Mouse (Mus musculus) C2C12 (cell line): Measurements from ENCODE around the gene Mrpl43. TPM values are rescaled to one million over a fixed set of nuclear protein-coding genes. Genes with fewer than 3 reads are reported as not detected.

Experiments
- H3K27me3 ChIP-seq: one replicate; pipeline ENCODE4 v1.6.1; 2011; ENCODE audit not compliant: control insufficient read depth, insufficient read depth, insufficient read length
- H3K36me3 ChIP-seq: one replicate; pipeline ENCODE4 v1.6.1; 2011; ENCODE audit not compliant: control insufficient read depth, insufficient read depth
- H3K4me3 ChIP-seq: one replicate; pipeline ENCODE4 v1.5.1; 2011; ENCODE audit warnings: mild to moderate bottlenecking, control low read depth; ENCODE audit not compliant: poor library complexity, insufficient read depth, severe bottlenecking
- H3K79me2 ChIP-seq: one replicate; pipeline ENCODE4 v1.6.1; 2011; ENCODE audit not compliant: control insufficient read depth, insufficient read depth
- H3K79me3 ChIP-seq: one replicate; pipeline ENCODE4 v1.6.1; 2011; ENCODE audit warnings: low read depth, control low read depth
- H3ac ChIP-seq: one replicate; pipeline ENCODE3; 2011; ENCODE audit warnings: low read depth; ENCODE audit not compliant: control insufficient read depth, insufficient read length
- CEBPB ChIP-seq: IDR thresholded peaks from one replicate; pipeline ENCODE4 v1.6.1; 2011; ENCODE audit warnings: low read depth, mild to moderate bottlenecking, control low read depth, moderate library complexity
- CTCF ChIP-seq: IDR thresholded peaks from one replicate; pipeline ENCODE4 v1.5.1; 2011; ENCODE audit not compliant: control insufficient read depth, insufficient read depth, insufficient read length
- FOSL1 ChIP-seq: IDR thresholded peaks from one replicate; pipeline ENCODE4 v1.8.0; 2011; ENCODE audit warnings: mild to moderate bottlenecking, low read length; ENCODE audit not compliant: poor library complexity, insufficient read depth, severe bottlenecking
- MAX ChIP-seq: IDR thresholded peaks from one replicate; pipeline ENCODE4 v1.6.1; 2011; ENCODE audit warnings: mild to moderate bottlenecking, control low read depth
- MYOD1 ChIP-seq: IDR thresholded peaks from one replicate; pipeline ENCODE4 v1.6.1; 2011; ENCODE audit warnings: low read depth; ENCODE audit not compliant: control insufficient read depth, insufficient read length
- MYOG ChIP-seq: IDR thresholded peaks from one replicate; pipeline ENCODE4 v1.6.1; 2011; ENCODE audit not compliant: control insufficient read depth, insufficient read length; ENCODE audit errors: extremely low read depth
- USF1 ChIP-seq: IDR thresholded peaks from one replicate; pipeline ENCODE4 v1.6.1; 2011; ENCODE audit warnings: low read depth, mild to moderate bottlenecking, control low read depth, moderate library complexity
- polyA plus RNA-seq: library from polyadenylated mRNA; unstranded; fragments of >200 nt; fragmentation: generic; extraction: Trizol; gene quantifications from one replicate; pipeline ENCODE4 v1.2.1, GENCODE M21; 2012; ENCODE audit warnings: missing spikeins

Mrpl43 gene
- polyA plus RNA-seq, 1 experiment: 63.0 TPM

GRCm38 (mm10) chr19:45025937-45026568 lies 19.8 kb upstream of the Mrpl43 start:
- no peak for TF ChIP-seq CTCF
- TF ChIP-seq CEBPB: no peak
- no peak for TF ChIP-seq FOSL1
- no peak for TF ChIP-seq MYOG
- no peak for TF ChIP-seq MYOD1
- TF ChIP-seq MAX: no peak
- TF ChIP-seq USF1: no peak
- Histone ChIP-seq H3K79me3 (peaks cover 13% of the 10 kb centered on the region), H3K36me3 (peaks cover 31% of the 10 kb centered on the region), H3K4me3 (no peak overlapping the region), H3K27me3 (no peaks in the 10 kb centered on the region), H3ac (no peak overlapping the region), H3K79me2 (peaks cover 32% of the 10 kb centered on the region)

- no peak overlapping the region for H3K4me3 ChIP-seq
- peaks cover 44% of the 10 kb centered on the region for H3K79me2 ChIP-seq
- H3K79me3 ChIP-seq: peaks cover 25% of the 10 kb centered on the region
- no peaks in the 10 kb centered on the region for H3K27me3 ChIP-seq
- TF ChIP-seq MYOD1 (no peak), CTCF (no peak), USF1 (no peak), MYOG (no peak), CEBPB (no peak), MAX (no peak), FOSL1 (no peak)
- no peak overlapping the region for H3ac ChIP-seq
- peaks cover 32% of the 10 kb centered on the region for H3K36me3 ChIP-seq
Observed at GRCm38 (mm10) chr19:45024775-45025174, 18.5 kb upstream of the Mrpl43 start.

GRCm38 (mm10) chr19:45023993-45024392 lies 17.8 kb upstream of the Mrpl43 start:
- Histone ChIP-seq H3K79me2 (peaks cover 52% of the 10 kb centered on the region), H3K4me3 (no peak overlapping the region), H3ac (no peak overlapping the region), H3K79me3 (peaks cover 33% of the 10 kb centered on the region), H3K36me3 (peaks cover 32% of the 10 kb centered on the region), H3K27me3 (no peaks in the 10 kb centered on the region)
- no peak for TF ChIP-seq MAX
- TF ChIP-seq CEBPB: no peak
- TF ChIP-seq MYOG: no peak
- no peak for TF ChIP-seq FOSL1
- TF ChIP-seq CTCF: no peak
- TF ChIP-seq USF1: no peak
- TF ChIP-seq MYOD1: no peak

- peaks cover 62% of the 10 kb centered on the region for H3K79me2 ChIP-seq
- TF ChIP-seq FOSL1 (no peak), MYOD1 (no peak), MYOG (no peak), CTCF (no peak), USF1 (no peak), MAX (no peak), CEBPB (no peak)
- no peak overlapping the region for H3K4me3 ChIP-seq
- H3K27me3 ChIP-seq: no peaks in the 10 kb centered on the region
- H3K36me3 ChIP-seq: peaks cover 29% of the 10 kb centered on the region
- H3K79me3 ChIP-seq: peaks cover 41% of the 10 kb centered on the region
- H3ac ChIP-seq: no peak overlapping the region
Observed at GRCm38 (mm10) chr19:45021362-45021761, 15.1 kb upstream of the Mrpl43 start.

- Histone ChIP-seq H3K27me3 (no peaks in the 10 kb centered on the region), H3K79me2 (peaks cover 70% of the 10 kb centered on the region), H3K36me3 (peaks cover 24% of the 10 kb centered on the region), H3ac (no peak overlapping the region), H3K79me3 (peaks cover 41% of the 10 kb centered on the region), H3K4me3 (no peak overlapping the region)
- TF ChIP-seq CEBPB (no peak), MYOG (no peak), MAX (no peak), CTCF (no peak), MYOD1 (no peak), FOSL1 (no peak), USF1 (no peak)
Observed at GRCm38 (mm10) chr19:45020348-45020747, 14.1 kb upstream of the Mrpl43 start.

GRCm38 (mm10) chr19:45018351-45018831 lies 12.1 kb upstream of the Mrpl43 start:
- TF ChIP-seq MAX: no peak
- TF ChIP-seq CEBPB: no peak
- no peak for TF ChIP-seq USF1
- no peak for TF ChIP-seq CTCF
- TF ChIP-seq MYOG: no peak
- TF ChIP-seq FOSL1: no peak
- TF ChIP-seq MYOD1: no peak
- Histone ChIP-seq H3K27me3 (no peaks in the 10 kb centered on the region), H3K79me3 (peaks cover 40% of the 10 kb centered on the region), H3K79me2 (peaks cover 61% of the 10 kb centered on the region), H3K36me3 (peaks cover 18% of the 10 kb centered on the region), H3K4me3 (peak overlapping the region; percentile 53), H3ac (peak overlapping the region; percentile 99)
